Mouse (Mus musculus): ENCODE data around the gene Lama1.
"Not testable (repeated sequence)": the region's sequence is repeated elsewhere in the genome, so short reads cannot be mapped to it uniquely, and the experiment has no call there.

The Lama1 gene

GRCm38 (mm10) chr17:67837351-67838090, 140.5 kb downstream of the Lama1 start:
- in situ Hi-C loops (cut with MboI, MseI): no loop called here

GRCm38 (mm10) chr17:67838948-67839347, 141.9 kb downstream of the Lama1 start:
- in situ Hi-C loops (cut with MboI, MseI): no loop called here

DNA sequence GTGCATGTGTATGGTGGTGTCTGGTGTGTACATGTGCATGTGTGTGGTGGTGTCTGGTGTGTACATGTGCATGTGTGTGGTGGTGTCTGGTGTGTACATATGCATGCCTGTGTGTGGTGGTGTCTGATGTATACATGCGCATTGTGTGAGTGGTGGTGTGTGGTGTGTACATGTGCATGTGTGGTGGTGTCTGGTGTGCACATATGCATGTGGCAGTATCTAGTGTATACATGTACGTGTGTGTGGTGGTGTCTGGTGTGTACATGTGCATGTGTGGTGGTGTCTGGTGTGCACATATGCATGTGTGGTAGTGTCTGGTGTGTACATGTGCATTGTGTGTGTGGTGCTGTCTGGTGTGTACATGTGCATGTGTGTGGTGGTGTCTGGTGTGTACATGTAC, 144.4 kb downstream of the Lama1 start:
- in situ Hi-C loops (cut with MboI, MseI): not testable (repeated sequence)

- in situ Hi-C loops (cut with MboI, MseI): no loop called here
Measured at GRCm38 (mm10) chr17:67861080-67861630, 164.1 kb downstream of the Lama1 start.

GRCm38 (mm10) chr17:67861744-67862535, 164.9 kb downstream of the Lama1 start:
- in situ Hi-C loops (cut with MboI, MseI): no loop called here

- in situ Hi-C loops (cut with MboI, MseI): no loop called here
Measured at GRCm38 (mm10) chr17:67864363-67864762, 167.3 kb downstream of the Lama1 start.

GRCm38 (mm10) chr17:67864912-67865311, 167.9 kb downstream of the Lama1 start:
- in situ Hi-C loops (cut with MboI, MseI): no loop called here

- in situ Hi-C loops (cut with MboI, MseI): no loop called here
Measured at GRCm38 (mm10) chr17:67866026-67866425, 169.0 kb downstream of the Lama1 start.

DNA sequence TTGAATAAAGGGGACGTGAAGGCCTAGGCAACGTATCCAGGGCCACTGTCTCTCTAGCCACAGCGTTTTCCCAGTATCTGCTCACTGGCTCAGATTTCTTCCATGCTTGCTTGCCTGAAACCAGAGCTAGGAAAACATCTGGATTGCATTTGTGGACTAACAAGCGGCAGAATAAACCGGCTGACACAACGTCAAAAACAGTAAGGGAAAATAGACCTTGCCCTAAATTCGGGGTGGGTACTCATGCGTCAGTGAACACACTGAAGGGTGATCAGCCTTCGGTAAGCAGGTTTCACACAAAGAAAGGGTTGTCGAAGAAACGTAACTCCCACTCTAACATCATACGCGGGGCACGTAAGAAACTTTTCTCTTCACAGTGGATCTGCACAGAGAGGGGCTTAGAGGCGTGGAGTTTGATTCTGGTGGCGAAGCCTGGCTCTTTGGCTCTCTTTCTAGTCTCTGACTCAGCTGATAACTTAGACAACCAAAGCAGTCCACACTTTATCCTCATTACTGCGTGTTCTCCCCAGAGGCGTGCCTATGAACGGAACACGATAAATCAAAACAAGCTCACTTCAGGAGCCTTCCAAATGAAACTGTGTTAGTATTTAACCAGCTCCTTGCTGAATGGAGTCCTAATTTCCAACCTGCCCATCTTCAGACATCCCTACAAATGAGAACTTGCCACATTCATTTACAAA, 169.6 kb downstream of the Lama1 start:
- in situ Hi-C loops (cut with MboI, MseI): no loop called here

- in situ Hi-C loops (cut with MboI, MseI): no loop called here
Measured at GRCm38 (mm10) chr17:67869731-67870601, 172.9 kb downstream of the Lama1 start.

All from T-helper 1 cell (primary cell).